Mouse (Mus musculus) erythroblast, embryonic 14.5 days (primary cell): ENCODE measurements around the gene Gm33543.

Source experiments
- GATA1 ChIP-seq: IDR thresholded peaks from 2 replicates; pipeline ENCODE4 v1.6.1; 2012; ENCODE audit warnings: low read length, inconsistent platforms, mixed read lengths
- TAL1 ChIP-seq: IDR thresholded peaks from 3 replicates; pipeline ENCODE4 v1.6.1; 2012; ENCODE audit warnings: low read length, inconsistent platforms, mixed read lengths

DNA sequence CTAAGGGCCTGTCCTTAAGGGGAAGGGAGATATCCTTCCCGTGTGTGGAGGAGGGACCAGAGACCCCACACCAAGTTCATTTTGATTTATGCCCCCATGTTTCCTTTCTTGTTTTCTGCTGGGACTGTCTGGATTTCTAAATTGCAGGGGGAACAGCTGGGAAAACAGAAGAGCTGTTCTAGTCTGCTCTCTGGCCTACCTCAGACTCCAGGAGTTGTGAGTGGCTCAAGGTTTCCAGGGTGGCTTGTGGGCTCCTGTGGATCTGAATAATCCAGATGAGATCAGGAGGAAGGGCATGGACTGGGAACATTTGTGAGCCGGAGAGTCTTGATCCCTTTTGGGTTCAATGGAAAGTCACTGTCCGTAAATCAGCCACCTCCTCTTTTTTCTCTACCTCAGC, 17.1 kb downstream of the Gm33543 start:
- TF ChIP-seq GATA1 (no peak), TAL1 (no peak)
